Mouse (Mus musculus) c-Kit-positive CD71-positive TER-119-positive erythroid progenitor cells, embryonic 14.5 days (primary cell): ENCODE measurements at regions not wholly inside any gene's neighbourhood (a gene's known extent, or its start where the extent isn't known, plus 50 kb on each side); places are given as distances from the start of the nearest gene placed in this dataset.

Source experiments
- DNase-seq: peaks from one replicate; pipeline ENCODE4 v3.0.0-alpha.2; 2013; ENCODE audit warnings: low spot score

DNA sequence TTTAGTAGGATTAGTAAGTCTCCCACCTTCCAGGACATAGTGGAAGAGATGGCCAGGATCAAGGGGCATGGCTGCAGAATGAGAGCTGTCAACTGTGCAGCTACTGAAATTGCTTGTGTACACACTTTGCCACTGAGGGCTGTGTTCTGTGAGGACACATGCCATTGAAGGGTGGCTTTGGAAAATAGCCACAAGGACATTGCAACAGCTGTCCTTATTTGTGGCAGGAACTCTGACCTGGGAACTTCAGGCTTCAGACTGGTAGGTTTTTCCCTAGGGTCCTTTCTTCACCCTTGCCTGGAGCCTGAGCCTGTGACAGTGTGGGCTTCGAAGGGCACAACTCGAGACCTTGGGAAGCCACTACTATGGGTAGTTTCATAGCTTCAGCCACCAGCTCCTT, 64.2 kb upstream of the Ywhaq start:
- no peak for DNase-seq

GRCm38 (mm10) chr12:21480226-21480625, 62.8 kb upstream of the Ywhaq start:
- no peak for DNase-seq

DNA sequence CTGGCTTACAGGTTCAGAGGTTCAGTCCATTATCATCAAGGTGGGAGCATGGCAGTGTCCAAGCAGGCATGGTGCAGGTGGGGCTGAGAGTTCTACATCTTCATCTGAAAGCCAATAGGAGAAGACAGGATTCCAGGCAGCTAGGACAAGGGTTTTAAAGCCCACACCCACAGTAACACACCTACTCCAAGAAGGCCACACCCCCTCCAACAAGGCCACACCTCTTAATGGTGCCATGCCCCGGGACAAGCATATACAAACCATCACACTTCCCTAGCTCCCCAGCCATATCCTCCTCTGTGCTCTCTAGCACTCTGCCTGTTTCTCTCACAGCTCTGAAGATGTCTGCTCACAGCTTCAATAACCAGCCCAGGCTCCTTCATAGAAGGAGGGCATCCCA, 61.8 kb upstream of the Ywhaq start:
- DNase-seq = no peak

DNA sequence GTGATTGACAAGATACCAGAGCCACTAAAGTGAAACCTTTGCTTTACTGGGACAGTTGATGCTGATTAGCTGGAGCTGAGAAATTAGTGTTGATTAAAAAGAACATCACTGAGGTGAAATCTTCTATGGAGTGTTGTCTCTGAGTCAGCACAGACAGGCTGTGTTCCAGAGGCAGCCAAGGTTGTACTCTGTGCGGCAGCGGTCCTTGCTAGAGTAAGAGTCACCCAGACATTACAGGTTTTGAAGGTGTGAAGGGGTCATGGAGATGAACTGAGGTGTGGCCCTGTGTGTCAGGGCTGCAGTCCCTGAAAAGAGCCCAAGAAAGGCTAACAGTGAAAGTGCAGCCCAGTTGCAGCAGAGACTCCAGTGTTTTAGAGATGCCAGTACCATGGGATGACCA, 59.1 kb upstream of the Ywhaq start:
- DNase-seq = no peak

- no peak for DNase-seq
Measured at GRCm38 (mm10) chr12:21472951-21473710, 55.7 kb upstream of the Ywhaq start.

- no peak for DNase-seq
Measured at GRCm38 (mm10) chr12:21472487-21472886, 55.0 kb upstream of the Ywhaq start.

DNA sequence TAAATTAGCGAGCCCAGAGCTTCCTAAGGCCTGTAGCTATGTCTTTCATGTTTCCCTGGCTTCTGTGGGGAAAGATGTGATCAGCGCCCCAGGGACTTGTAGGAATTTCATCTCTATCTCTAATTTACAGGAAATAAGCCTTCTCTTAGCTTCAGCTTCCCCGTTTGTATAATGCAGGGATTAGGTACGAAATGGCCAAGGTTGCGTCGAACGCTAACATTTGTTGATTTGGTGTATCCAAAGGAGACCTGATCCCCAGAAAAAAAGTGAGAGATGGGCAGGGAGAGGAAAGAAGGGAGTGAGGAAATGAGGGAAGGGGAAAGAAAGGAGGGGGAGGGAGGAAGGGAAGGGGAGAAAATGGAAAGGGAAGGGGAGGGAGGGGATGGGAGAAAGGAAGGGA, 54.5 kb upstream of the Ywhaq start:
- DNase-seq = no peak

DNA sequence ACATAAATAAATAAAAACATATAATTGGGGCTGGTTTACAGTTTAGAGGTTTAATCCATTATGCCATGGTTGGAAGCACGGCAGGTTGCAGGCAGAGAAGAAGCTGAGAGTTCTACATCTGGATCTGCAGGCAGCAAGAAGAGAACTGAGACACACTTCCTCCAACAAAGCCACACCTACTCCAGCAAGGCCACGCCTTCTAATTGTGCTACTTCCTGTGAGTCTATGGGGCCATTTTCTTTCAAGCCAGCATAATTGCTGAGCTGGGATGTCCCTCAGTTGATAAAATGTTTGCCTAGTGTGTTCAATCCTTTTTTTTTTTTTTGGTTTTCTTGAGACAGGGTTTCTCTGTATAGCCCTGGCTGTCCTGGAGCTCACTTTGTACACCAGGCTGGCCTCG, 52.8 kb upstream of the Ywhaq start:
- DNase-seq = no peak
